Mouse (Mus musculus): Measurements from ENCODE around the gene Kpna7. TPM values are rescaled to one million over a fixed set of nuclear protein-coding genes. Genes with fewer than 3 reads are reported as not detected.
"Not testable (repeated sequence)": the region's sequence is repeated elsewhere in the genome, so short reads cannot be mapped to it uniquely, and the experiment has no call there.

The Kpna7 gene
- polyA plus RNA-seq, 1 experiment from 2014 or later, result not detected

DNA sequence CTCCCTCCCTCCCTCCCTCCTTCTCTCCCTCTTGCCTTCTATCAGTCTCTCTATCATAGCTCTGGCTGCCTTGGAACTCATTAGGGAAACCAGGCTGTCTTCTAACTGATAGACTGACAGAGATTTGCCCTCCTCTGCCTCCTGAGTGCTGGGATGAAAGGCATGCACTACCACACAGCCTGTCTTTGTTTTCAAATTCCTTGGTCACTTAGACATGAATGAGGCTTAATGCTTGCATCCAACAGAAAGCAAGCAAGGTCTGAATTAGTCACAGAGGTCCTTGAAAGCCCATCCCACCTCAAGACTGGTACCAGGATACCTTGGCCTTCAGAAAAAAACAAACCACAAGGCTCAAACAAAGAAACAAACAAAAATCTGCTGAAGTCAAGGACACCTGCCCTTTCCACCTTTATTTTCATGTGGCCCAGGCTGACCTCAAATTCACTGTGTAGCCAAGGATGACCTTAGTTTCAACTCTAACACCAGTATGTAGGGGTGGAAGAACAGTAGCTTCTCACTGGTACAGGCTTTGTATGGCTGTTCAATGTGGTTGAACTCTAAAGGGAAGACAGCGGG, 19.0 kb downstream of the Kpna7 start:
- 88% methylated on average over 1 of the region's 1 CpGs for WGBS
- H3K27ac ChIP-seq, result no peak overlapping the region
- no peak overlapping the region for H3K4me2 ChIP-seq
- no peak overlapping the region for H3K4me3 ChIP-seq
- no peak for ATAC-seq (ENCODE audit: insufficient number of reproducible peaks, low FRiP score, low TSS enrichment, low read depth)
- H3K36me3 ChIP-seq, result no peaks in the 10 kb centered on the region
- no peak overlapping the region for H3K9ac ChIP-seq
- H3K4me1 ChIP-seq, result no peaks in the 10 kb centered on the region
- H3K27me3 ChIP-seq, result no peaks in the 10 kb centered on the region
- no peaks in the 10 kb centered on the region for H3K9me3 ChIP-seq

DNA sequence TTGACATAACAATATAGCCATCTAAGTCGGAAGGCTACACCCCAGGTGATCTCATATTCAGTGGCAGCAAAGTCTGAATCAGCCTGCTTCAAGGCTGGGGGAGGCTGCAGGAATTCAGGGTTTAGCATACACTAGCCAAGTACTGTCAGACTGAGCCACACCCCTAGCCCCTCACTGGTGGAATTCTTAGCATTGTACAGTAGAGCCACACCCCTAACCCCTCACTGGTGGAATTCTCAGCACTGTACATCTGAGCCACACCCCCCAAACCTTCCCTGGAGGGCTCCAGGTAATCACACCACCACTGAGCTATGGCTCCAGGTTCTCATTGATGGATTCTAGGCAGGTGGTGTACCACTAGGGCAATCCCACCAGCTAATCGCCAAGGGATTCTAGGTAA, 24.3 kb downstream of the Kpna7 start:
- H3K27me3 ChIP-seq, result no peaks in the 10 kb centered on the region
- ATAC-seq (ENCODE audit: insufficient number of reproducible peaks, low FRiP score, low TSS enrichment, low read depth), result no peak
- H3K4me2 ChIP-seq, result no peak overlapping the region
- WGBS, result 80% methylated on average over 2 of the region's 2 CpGs
- no peaks in the 10 kb centered on the region for H3K36me3 ChIP-seq
- no peaks in the 10 kb centered on the region for H3K9me3 ChIP-seq
- H3K9ac ChIP-seq, result no peak overlapping the region
- H3K4me3 ChIP-seq, result no peak overlapping the region
- no peaks in the 10 kb centered on the region for H3K4me1 ChIP-seq
- H3K27ac ChIP-seq, result no peak overlapping the region

DNA sequence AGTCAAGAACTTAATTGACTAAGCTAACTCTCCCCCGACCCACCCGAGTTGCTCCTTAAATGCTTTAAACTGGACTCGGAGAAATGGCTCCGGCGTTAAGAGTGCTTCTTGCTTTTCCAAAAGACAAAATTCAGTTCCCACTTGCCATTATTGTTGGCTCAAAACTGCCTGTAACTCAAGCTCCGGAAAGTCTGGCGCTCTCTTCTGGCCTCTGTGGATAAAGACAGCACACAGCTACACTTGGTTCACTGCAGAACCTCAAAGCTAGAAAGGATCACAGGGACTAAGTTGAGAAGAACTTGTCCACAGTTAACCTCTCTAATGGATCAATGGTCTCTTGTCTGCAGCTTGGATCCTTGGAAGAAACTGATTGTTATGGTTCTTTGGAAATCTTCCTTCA, 25.1 kb downstream of the Kpna7 start:
- no peak overlapping the region for H3K4me2 ChIP-seq
- ATAC-seq (ENCODE audit: insufficient number of reproducible peaks, low FRiP score, low TSS enrichment, low read depth), result no peak
- H3K4me3 ChIP-seq, result no peak overlapping the region
- no peaks in the 10 kb centered on the region for H3K4me1 ChIP-seq
- H3K9ac ChIP-seq, result no peak overlapping the region
- no peaks in the 10 kb centered on the region for H3K27me3 ChIP-seq
- no peaks in the 10 kb centered on the region for H3K36me3 ChIP-seq
- 86% methylated on average over 7 of the region's 7 CpGs for WGBS
- H3K9me3 ChIP-seq, result no peaks in the 10 kb centered on the region
- H3K27ac ChIP-seq, result no peak overlapping the region

DNA sequence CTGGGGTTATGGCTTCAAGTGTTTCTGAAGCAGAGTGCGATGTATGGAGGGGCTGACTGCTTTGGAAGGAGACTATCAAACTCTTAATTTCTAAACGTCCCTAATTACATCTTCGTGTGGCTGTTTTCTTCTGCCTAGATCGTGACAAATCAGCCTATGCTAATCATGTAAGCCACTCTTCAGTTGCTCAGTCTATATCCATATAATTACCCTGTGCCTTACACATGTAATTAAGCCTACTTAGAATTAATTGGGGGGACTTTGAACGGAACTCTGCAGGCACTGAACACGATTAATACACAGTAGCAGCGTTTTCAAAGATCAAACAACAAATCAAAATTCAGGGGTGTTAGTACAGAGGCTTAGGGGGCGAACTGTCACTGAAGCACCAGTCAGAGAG, 25.9 kb downstream of the Kpna7 start:
- Histone ChIP-seq H3K36me3 (no peaks in the 10 kb centered on the region), H3K4me2 (no peak overlapping the region), H3K27ac (no peak overlapping the region), H3K4me3 (no peak overlapping the region), H3K9me3 (no peaks in the 10 kb centered on the region), H3K9ac (no peak overlapping the region), H3K4me1 (no peaks in the 10 kb centered on the region), H3K27me3 (no peaks in the 10 kb centered on the region)
- 67% methylated on average over 8 of the region's 8 CpGs for WGBS
- no peak for ATAC-seq (ENCODE audit: insufficient number of reproducible peaks, low FRiP score, low TSS enrichment, low read depth)

DNA sequence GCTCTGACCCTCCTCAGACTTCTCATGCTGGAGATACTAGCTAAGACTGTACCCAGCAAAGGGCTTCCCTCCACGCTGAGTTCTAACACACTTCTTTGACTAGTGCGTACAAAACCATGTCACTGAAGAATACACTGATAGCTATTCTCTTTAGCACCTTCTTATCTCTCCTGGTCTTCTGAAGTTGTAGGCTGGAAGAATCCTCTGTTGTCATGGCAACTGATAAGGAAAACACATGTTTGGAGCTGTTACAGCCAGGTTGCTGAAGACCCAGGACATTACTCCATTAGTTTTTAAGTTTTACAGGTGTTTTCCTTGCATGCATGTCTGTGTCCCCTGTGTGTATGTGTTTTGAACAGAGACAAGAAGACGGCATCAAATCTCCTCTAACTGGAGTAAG, 29.6 kb downstream of the Kpna7 start:
- ATAC-seq (ENCODE audit: insufficient number of reproducible peaks, low FRiP score, low TSS enrichment, low read depth); H3K9me3 ChIP-seq; H3K27ac ChIP-seq; H3K4me1 ChIP-seq; H3K27me3 ChIP-seq; H3K4me3 ChIP-seq; H3K9ac ChIP-seq; H3K4me2 ChIP-seq; H3K36me3 ChIP-seq: not testable (repeated sequence)
- 70% methylated on average over 3 of the region's 3 CpGs for WGBS

DNA sequence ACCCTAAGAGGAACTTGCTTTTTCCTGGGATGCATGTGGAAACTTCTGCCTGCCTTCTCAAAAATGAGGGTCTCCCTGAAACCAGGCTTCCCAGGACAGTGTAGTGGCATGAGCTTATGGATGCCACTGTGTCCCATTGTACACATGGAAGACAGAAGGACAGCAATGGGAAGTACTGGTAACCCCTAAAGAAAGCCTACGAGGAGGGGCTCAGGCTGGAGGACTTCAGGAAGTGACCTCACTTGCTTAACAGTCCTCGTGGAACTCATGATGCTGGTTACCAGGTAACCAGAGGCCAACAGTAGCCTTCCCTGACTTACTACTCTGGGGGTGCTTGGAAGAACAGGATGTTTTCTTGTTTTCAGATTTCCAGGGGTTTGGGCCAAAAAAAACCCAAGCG, 41.1 kb downstream of the Kpna7 start, which contains the start of gene 1700018F24Rik:
Gene 1700018F24Rik, plus strand, starts transcription at position 301 of the 400 bp plus-strand sequence.
- H3K36me3 ChIP-seq; H3K27me3 ChIP-seq; H3K4me3 ChIP-seq; H3K4me2 ChIP-seq; H3K9me3 ChIP-seq; H3K27ac ChIP-seq; H3K9ac ChIP-seq; ATAC-seq (ENCODE audit: insufficient number of reproducible peaks, low FRiP score, low TSS enrichment, low read depth); H3K4me1 ChIP-seq: not testable (repeated sequence)
- 46% methylated on average over 3 of the region's 3 CpGs for WGBS

DNA sequence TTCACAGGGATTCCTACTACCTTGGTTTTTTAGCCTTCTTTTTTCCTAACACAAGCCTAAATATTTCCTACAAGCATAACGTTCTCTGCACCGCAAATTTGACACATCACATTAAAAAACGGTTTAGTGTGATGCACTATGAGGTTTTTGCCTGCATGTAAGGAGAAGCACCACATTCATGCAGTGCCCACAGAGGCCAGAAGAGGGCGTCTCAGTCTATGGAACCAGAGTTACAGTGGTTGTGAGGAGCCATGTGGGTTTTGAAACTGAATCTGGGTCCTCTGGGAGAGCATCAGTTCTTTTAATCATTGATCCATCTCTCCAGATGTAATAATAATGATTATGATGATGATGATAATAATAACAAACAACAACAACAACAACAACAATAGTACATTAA, 42.2 kb downstream of the Kpna7 start:
- Histone ChIP-seq H3K9ac (no peak overlapping the region), H3K27ac (no peak overlapping the region), H3K36me3 (no peaks in the 10 kb centered on the region), H3K4me1 (no peaks in the 10 kb centered on the region), H3K9me3 (no peaks in the 10 kb centered on the region), H3K4me3 (no peak overlapping the region), H3K4me2 (no peak overlapping the region), H3K27me3 (no peaks in the 10 kb centered on the region)
- ATAC-seq (ENCODE audit: insufficient number of reproducible peaks, low FRiP score, low TSS enrichment, low read depth), result no peak
- 43% methylated on average over 4 of the region's 4 CpGs for WGBS

DNA sequence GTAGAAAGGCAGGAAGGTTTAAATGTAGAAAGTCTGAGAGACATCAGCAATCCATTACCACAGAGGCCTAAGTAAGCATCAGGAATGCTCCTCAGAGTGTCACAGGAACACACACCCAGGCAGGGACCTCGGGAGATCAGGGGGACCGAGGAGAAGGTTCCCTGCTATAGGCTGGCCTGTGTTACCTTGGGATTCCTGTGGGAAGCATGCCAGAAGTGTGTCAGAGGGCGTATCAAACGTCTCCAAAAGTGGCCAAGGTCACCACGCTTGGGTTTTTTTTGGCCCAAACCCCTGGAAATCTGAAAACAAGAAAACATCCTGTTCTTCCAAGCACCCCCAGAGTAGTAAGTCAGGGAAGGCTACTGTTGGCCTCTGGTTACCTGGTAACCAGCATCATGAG, 51.4 kb downstream of the Kpna7 start, which contains the start of gene Gm4871:
Gene Gm4871, minus strand, starts transcription at position 364 of the 400 bp plus-strand sequence.
- H3K36me3 ChIP-seq; H3K4me2 ChIP-seq; H3K27me3 ChIP-seq; H3K9me3 ChIP-seq; H3K4me1 ChIP-seq; H3K4me3 ChIP-seq; H3K27ac ChIP-seq; ATAC-seq (ENCODE audit: insufficient number of reproducible peaks, low FRiP score, low TSS enrichment, low read depth); H3K9ac ChIP-seq: not testable (repeated sequence)
- WGBS, result 53% methylated on average over 5 of the region's 5 CpGs

DNA sequence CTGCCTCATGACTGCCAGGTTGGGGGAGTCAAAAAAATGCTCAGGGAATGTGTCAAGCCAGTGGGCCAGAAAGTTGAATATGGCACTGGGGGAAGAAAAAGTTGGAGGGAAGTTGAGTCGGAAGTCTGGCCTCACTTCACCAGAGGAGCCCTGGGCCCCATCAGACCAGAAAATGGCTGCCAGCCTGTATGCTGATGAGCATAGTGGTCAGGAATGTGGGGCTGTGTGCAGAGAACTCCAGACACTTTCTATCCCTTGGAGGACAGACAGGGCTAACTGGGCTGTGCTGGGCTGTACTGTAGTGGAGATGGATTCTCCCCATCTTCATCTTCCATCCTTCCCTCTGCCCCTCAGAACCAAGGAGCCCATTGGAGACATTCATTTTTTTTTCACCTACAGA, 53.4 kb downstream of the Kpna7 start:
- not testable (repeated sequence) for H3K4me3 ChIP-seq; H3K9ac ChIP-seq; H3K4me1 ChIP-seq; ATAC-seq (ENCODE audit: insufficient number of reproducible peaks, low FRiP score, low TSS enrichment, low read depth); H3K4me2 ChIP-seq; H3K27ac ChIP-seq; H3K36me3 ChIP-seq; H3K9me3 ChIP-seq; H3K27me3 ChIP-seq
- 71% methylated on average over 1 of the region's 1 CpGs for WGBS

DNA sequence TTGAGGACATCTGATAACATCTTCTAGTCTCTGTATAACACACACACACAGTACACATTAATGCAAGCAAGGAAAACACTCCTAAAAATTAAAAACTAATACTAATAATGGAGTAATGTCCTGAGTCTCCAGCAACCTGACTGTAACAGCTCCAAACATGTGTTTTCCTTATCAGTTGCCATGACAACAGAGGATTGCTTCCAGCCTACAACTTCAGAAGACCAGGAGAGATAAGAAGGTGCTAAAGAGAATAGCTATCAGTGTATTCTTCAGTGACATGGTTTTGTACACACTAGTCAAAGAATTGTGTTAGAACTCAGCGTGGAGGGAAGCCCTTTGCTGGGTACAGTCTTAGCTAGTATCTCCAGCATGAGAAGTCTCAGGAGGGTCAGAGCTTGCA, 63.1 kb downstream of the Kpna7 start:
- not testable (repeated sequence) for H3K4me1 ChIP-seq; H3K36me3 ChIP-seq; H3K9ac ChIP-seq; H3K4me2 ChIP-seq; H3K4me3 ChIP-seq; H3K27me3 ChIP-seq; ATAC-seq (ENCODE audit: insufficient number of reproducible peaks, low FRiP score, low TSS enrichment, low read depth); H3K9me3 ChIP-seq; H3K27ac ChIP-seq
- 60% methylated on average over 1 of the region's 1 CpGs for WGBS

DNA sequence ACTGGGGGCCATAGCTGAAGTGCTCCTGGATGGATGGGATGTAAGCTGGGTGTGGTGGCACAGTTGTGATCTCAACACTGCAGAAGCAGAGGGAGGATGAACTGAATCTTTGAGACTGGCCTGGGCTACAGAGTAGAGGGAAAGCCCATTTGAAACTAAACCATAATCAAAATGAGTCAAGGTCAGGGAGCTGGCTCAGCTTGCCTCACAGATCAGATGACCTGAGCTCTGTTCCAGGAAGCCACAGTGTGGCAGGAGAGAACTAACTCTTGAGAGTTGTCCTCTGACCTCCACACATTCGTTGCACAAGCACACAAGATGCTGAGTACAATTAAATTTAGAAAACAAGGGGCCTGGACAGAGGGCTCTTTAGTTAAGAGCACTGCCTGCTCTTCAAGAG, 63.6 kb downstream of the Kpna7 start:
- not testable (repeated sequence) for H3K4me3 ChIP-seq; H3K27me3 ChIP-seq; H3K9me3 ChIP-seq; H3K9ac ChIP-seq; ATAC-seq (ENCODE audit: insufficient number of reproducible peaks, low FRiP score, low TSS enrichment, low read depth); H3K4me2 ChIP-seq; H3K4me1 ChIP-seq; H3K27ac ChIP-seq; H3K36me3 ChIP-seq
- WGBS, result 36% methylated on average over 1 of the region's 1 CpGs

DNA sequence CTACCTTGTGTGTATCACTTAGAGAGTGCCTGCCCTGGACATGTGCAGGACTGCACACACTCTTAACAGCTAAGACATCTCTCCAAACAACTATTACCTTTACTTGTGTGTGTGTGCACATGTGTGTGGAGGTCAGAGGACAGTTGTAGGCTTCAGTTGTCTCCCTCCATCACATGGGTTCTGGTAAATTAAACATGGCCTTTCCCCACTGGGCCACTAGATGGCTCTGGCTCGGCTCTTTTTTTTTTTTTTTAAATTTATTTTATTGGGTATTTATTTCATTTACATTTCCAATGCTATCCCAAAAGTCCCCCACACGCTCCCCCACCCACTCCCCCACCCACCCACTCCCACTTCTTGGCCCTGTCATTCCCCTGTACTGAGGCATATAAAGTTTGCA, 67.1 kb downstream of the Kpna7 start:
- ATAC-seq (ENCODE audit: insufficient number of reproducible peaks, low FRiP score, low TSS enrichment, low read depth); H3K9ac ChIP-seq; H3K27ac ChIP-seq; H3K9me3 ChIP-seq; H3K4me2 ChIP-seq; H3K4me3 ChIP-seq; H3K36me3 ChIP-seq; H3K27me3 ChIP-seq; H3K4me1 ChIP-seq: not testable (repeated sequence)
- 38% methylated on average over 2 of the region's 2 CpGs for WGBS

DNA sequence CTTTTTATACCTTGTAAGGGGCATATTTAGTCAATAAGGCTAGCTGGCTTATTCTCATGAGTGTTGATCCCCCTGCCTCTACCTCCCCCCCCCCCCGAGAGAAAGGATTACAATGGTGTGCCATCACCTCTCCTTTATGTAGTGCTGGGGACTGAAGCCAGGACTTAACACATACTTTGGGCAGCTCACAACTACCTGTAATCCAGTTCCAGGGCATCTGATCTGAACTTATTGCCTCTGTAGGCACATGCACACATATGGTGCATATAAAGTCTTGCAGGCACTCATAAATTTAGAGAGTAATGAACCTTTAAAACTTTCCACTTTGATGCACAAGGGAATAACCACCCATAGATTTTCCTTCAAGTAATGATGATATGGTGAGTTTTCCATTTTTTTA, 69.6 kb downstream of the Kpna7 start:
- Histone ChIP-seq H3K4me2 (no peak overlapping the region), H3K4me1 (no peaks in the 10 kb centered on the region), H3K36me3 (no peaks in the 10 kb centered on the region), H3K9me3 (no peaks in the 10 kb centered on the region), H3K9ac (no peak overlapping the region), H3K27me3 (no peaks in the 10 kb centered on the region), H3K27ac (no peak overlapping the region), H3K4me3 (no peak overlapping the region)
- ATAC-seq (ENCODE audit: insufficient number of reproducible peaks, low FRiP score, low TSS enrichment, low read depth), result no peak
- WGBS, result 45% methylated on average over 1 of the region's 1 CpGs

All from limb, embryonic 15.5 days (tissue).